Mouse (Mus musculus) testis, adult 2 months (tissue): ENCODE measurements around the gene Mettl21e.

Experiments
- CTCF ChIP-seq: fragments of 200-500 bp; IDR thresholded peaks from 2 replicates; pipeline ENCODE4 v1.5.1; 2012; ENCODE audit warnings: low read depth, mild to moderate bottlenecking, inconsistent platforms, low read length, moderate library complexity; ENCODE audit not compliant: control insufficient read depth, insufficient read depth, insufficient replicate concordance
- POLR2A ChIP-seq: fragments of 200-500 bp; IDR thresholded peaks from 2 replicates; pipeline ENCODE4 v1.6.1; 2012; ENCODE audit warnings: low read depth, mild to moderate bottlenecking, inconsistent platforms, low read length, moderate library complexity; ENCODE audit not compliant: control insufficient read depth

GRCm38 (mm10) chr1:44198273-44199171 is 20.2 kb downstream of the Mettl21e start:
- TF ChIP-seq POLR2A (no peak), CTCF (no peak)
